In genomic region chr2:118125211-118125939, GRCm38 (mm10) we compare ENCODE assay signal across 16 mouse cellular contexts. TPM values are rescaled to one million over a fixed set of nuclear protein-coding genes. Genes with fewer than 3 reads are reported as not detected.
DNase-seq lines count a peak whose midpoint lies in the region; ATAC-seq and TF ChIP-seq lines count a peak whose summit lies in the region.
"Had no signal": no experiment of that assay in that cellular context is flagged by ENCODE, and none has a peak within 500 bp of the region (broad histone marks: within the 10 kb centered on the region; RNA-seq: fewer than 3 reads in every experiment).

No protein-coding gene starts in this region.

- no peaks in the 10 kb centered on the region for H3K9me3 ChIP-seq in lung, embryonic 14.5 days (ENCODE audit: low read depth, low read length)
- H3K9me3 ChIP-seq in kidney, postnatal 0 days (replicated peaks; ENCODE audit: low read length), result no peaks in the 10 kb centered on the region
- H3K9me3 ChIP-seq in neural tube, embryonic 15.5 days (replicated peaks), result no peaks in the 10 kb centered on the region
- H3K9me3 ChIP-seq: heart, embryonic 15.5 days; limb, embryonic 12.5 days; stomach, embryonic 15.5 days had no signal

- H3K27ac ChIP-seq in lung, embryonic 14.5 days (ENCODE audit: low read depth), result no peak overlapping the region
- H3K27ac ChIP-seq in kidney, postnatal 0 days, result peak overlapping the region; percentile 74
- H3K27ac ChIP-seq in neural tube, embryonic 15.5 days (replicated peaks), result no peak overlapping the region
- H3K27ac ChIP-seq: heart, embryonic 15.5 days; limb, embryonic 12.5 days; stomach, embryonic 15.5 days had no signal

- no peak overlapping the region for H3K4me2 ChIP-seq in lung, embryonic 14.5 days
- no peak overlapping the region for H3K4me2 ChIP-seq in kidney, postnatal 0 days (ENCODE audit: low read length)
- H3K4me2 ChIP-seq in neural tube, embryonic 15.5 days, result no peak overlapping the region
- H3K4me2 ChIP-seq: heart, embryonic 15.5 days; limb, embryonic 12.5 days; stomach, embryonic 15.5 days had no signal

- peaks cover 67% of the 10 kb centered on the region for H3K36me3 ChIP-seq in lung, embryonic 14.5 days (ENCODE audit: insufficient read depth)
- H3K36me3 ChIP-seq in kidney, postnatal 0 days (ENCODE audit: insufficient read depth, low read length), result peaks cover 40% of the 10 kb centered on the region
- H3K36me3 ChIP-seq in neural tube, embryonic 15.5 days, result no peaks in the 10 kb centered on the region

- no peak for TF ChIP-seq CTCF in lung, embryonic 14.5 days (IDR thresholded peaks at IDR 0.05; ENCODE audit: low read depth)
- no peak for TF ChIP-seq CTCF in kidney, postnatal 0 days (IDR thresholded peaks at IDR 0.05; ENCODE audit: low read depth)

- H3K4me1 ChIP-seq in lung, embryonic 14.5 days (ENCODE audit: insufficient read depth), result no peaks in the 10 kb centered on the region
- 0 out of 2 replicates have a peak, but pooled peaks cover 7% of the 10 kb centered on the region for H3K4me1 ChIP-seq in kidney, postnatal 0 days (replicated peaks; ENCODE audit: insufficient read depth, low read length)
- peaks cover 4% of the 10 kb centered on the region; the same call in 1 of the 2 replicates for H3K4me1 ChIP-seq in neural tube, embryonic 15.5 days
- H3K4me1 ChIP-seq: heart, embryonic 15.5 days; stomach, embryonic 15.5 days had no signal

- DNase-seq in lung, embryonic 14.5 days, result peak; percentile 26
- DNase-seq in lung, postnatal 36 days, result no peak
- DNase-seq in CD4-positive, CD25-positive, alpha-beta regulatory T cell, adult 2 months (ENCODE audit: low read depth, low spot score), result peak; percentile 4
- no peak for DNase-seq in kidney, postnatal 0 days (ENCODE audit: low spot score)
- no peak for DNase-seq in cerebellum, postnatal 25 days
- no peak for DNase-seq in left cerebral cortex, adult 8-10 months (ENCODE audit: low spot score in 2 of 2)
- DNase-seq: cerebellum, adult 18-20 months; gastrocnemius, postnatal 36 days; thymus, postnatal 4 days had no signal

- H3K4me3 ChIP-seq in lung, embryonic 14.5 days (ENCODE audit: low read depth, low read length), result no peak overlapping the region
- no peak overlapping the region for H3K4me3 ChIP-seq in kidney, postnatal 0 days (replicated peaks; ENCODE audit: low read depth, low read length)
- no peak overlapping the region for H3K4me3 ChIP-seq in neural tube, embryonic 15.5 days (replicated peaks)
- H3K4me3 ChIP-seq: heart, embryonic 15.5 days; limb, embryonic 12.5 days; stomach, embryonic 15.5 days had no signal

- no peaks in the 10 kb centered on the region for H3K27me3 ChIP-seq in lung, embryonic 14.5 days (ENCODE audit: insufficient read depth, low read length)
- no peaks in the 10 kb centered on the region for H3K27me3 ChIP-seq in kidney, postnatal 0 days (ENCODE audit: insufficient read depth, low read length)
- H3K27me3 ChIP-seq in neural tube, embryonic 15.5 days (replicated peaks), result no peaks in the 10 kb centered on the region
- H3K27me3 ChIP-seq: heart, embryonic 15.5 days; limb, embryonic 12.5 days; stomach, embryonic 15.5 days had no signal

- H3K9ac ChIP-seq in lung, embryonic 14.5 days, result no peak overlapping the region
- H3K9ac ChIP-seq in kidney, postnatal 0 days (ENCODE audit: low read depth, low read length), result no peak overlapping the region
- no peak overlapping the region for H3K9ac ChIP-seq in neural tube, embryonic 15.5 days (replicated peaks)
- H3K9ac ChIP-seq: heart, embryonic 15.5 days; limb, embryonic 12.5 days; stomach, embryonic 15.5 days had no signal

- no peak for ATAC-seq in lung, embryonic 14.5 days (ENCODE audit: insufficient read depth)
- ATAC-seq in granulocyte monocyte progenitor cell, adult 5-6 weeks (replicated peaks; ENCODE audit: poor library complexity, severe bottlenecking), result peak; percentile 5; the same call in 1 of the 2 replicates
- peak; percentile 79; the same call in 1 of the 2 replicates for ATAC-seq in kidney, postnatal 0 days (replicated peaks; ENCODE audit: low FRiP score, low read depth)
- ATAC-seq in neural tube, embryonic 15.5 days (ENCODE audit: low FRiP score), result no peak
- ATAC-seq: forebrain, embryonic 14.5 days; hindbrain, embryonic 16.5 days had no signal

- 70% methylated on average over 11 of the region's 11 CpGs for WGBS in lung, embryonic 14.5 days
- WGBS in kidney, postnatal 0 days, result 57% methylated on average over 11 of the region's 11 CpGs
- 76% methylated on average over 11 of the region's 11 CpGs for WGBS in neural tube, embryonic 15.5 days

RNA-seq across cellular contexts. Expression of gene Thbs1, which starts 13.7 kb away (rescaled TPM):
- polyA plus RNA-seq in lung, embryonic 14.5 days (2014; fragmentation: Nextera tagmentation; extraction: Ambion mirVana), result 248 and 287 TPM in 2 replicates
- 0.11 TPM in 1 of 2 replicates, not detected in the other for total RNA-seq in granulocyte monocyte progenitor cell, adult 5-6 weeks (2014; fragmentation: Nextera tagmentation)
- total RNA-seq in granulocyte monocyte progenitor cell, adult 5-6 weeks (2017), result 3.2 and 4.7 TPM in 2 replicates
- polyA plus RNA-seq in kidney, postnatal 0 days (2015; fragmentation: Nextera tagmentation; extraction: Ambion mirVana), result 38.1 and 38.5 TPM in 2 replicates
- 8.6 and 10.6 TPM in 2 replicates for polyA plus RNA-seq in neural tube, embryonic 15.5 days (2015; fragmentation: Nextera tagmentation; extraction: Ambion mirVana)
- 1 to 10 TPM; 2.1 to 2.9 (median 2.3) TPM for total RNA-seq in left cerebral cortex, adult 8-10 months (2022)

Comparison
In these comparisons a context has a peak if more than half of its experiments do, and no peak if none do; other contexts are left out.
1. DNase-seq: peak in lung, embryonic 14.5 days (single experiment) and CD4-positive, CD25-positive, alpha-beta regulatory T cell, adult 2 months (single experiment); none in lung, postnatal 36 days (single experiment), kidney, postnatal 0 days (single experiment), cerebellum, postnatal 25 days (0 of 2) and left cerebral cortex, adult 8-10 months (0 of 2).
2. ATAC-seq: peak in granulocyte monocyte progenitor cell, adult 5-6 weeks (single experiment) and kidney, postnatal 0 days (single experiment); none in lung, embryonic 14.5 days (single experiment) and neural tube, embryonic 15.5 days (single experiment).